Mouse (Mus musculus) B cell, adult 62 days (primary cell): ENCODE results near the gene Lgr6. TPM values are rescaled to one million over a fixed set of nuclear protein-coding genes. Genes with fewer than 3 reads are reported as not detected.

ENCODE experiments used
- total RNA-seq: library from RNA; stranded (reverse); gene quantifications from 4 replicates; pipeline ENCODE4 v1.2.4, GENCODE M21; 2023

The Lgr6 gene
- total RNA-seq: 0.12 to 0.21 TPM (median 0.17 TPM) in 3 of 4 replicates, not detected in the other

DNA sequence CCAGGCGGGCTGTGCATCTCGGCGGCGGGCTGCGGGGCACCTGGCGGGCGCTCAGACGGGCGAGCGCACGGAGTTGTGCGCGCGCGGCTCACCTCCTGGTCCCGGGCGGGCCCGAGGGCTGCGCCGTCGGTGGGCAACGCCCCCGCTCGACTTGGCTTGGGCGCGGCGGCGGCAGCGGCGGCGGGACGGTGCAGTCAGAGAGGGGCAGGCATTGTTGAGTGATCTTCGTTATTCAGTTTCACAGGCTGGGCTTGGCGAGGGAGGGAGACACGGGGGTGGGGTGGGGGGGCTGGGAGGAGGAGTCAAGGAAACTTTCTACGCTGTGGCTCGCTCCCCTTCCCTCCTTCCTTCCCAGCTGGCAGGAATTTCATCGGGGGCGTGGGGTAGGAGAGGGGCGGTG, at the start of gene Lgr6:
Gene Lgr6, minus strand, starts transcription at position 153 of the 400 bp plus-strand sequence.

GRCm38 (mm10) chr1:135146077-135146945, 41.2 kb upstream of the Lgr6 start, which contains the start of gene Arl8a:
Gene Arl8a (plus strand): TSS chr1:135146824.

GRCm38 (mm10) chr1:135132473-135132872, 27.4 kb upstream of the Lgr6 start, which contains the start of gene Ptpn7:
Gene Ptpn7 (plus strand): TSS chr1:135132700.

GRCm38 (mm10) chr1:134962053-134962803, 142.8 kb downstream of the Lgr6 start, which contains the start of gene Ube2t:
Gene Ube2t (plus strand): TSS chr1:134962565.

GRCm38 (mm10) chr1:134955637-134956176, 149.4 kb downstream of the Lgr6 start, which contains the start of gene Ppp1r12b:
Gene Ppp1r12b (minus strand): TSS chr1:134955942.

Other genes starting within 250 kb of the Lgr6 start
- gene Ppp1r12b, start 149.3 kb downstream of the Lgr6 start, total RNA-seq: 14.3 to 19.0 TPM (median 17.7 TPM) in 4 replicates
- gene Ube2t, start 142.7 kb downstream of the Lgr6 start, total RNA-seq: 10.6 to 13.1 TPM (median 11.8 TPM) in 4 replicates
- 35.6 to 43.0 TPM (median 42.2 TPM) in 4 replicates for gene Ptpn7, start 27.4 kb upstream of the Lgr6 start, total RNA-seq
- gene Arl8a, start 41.5 kb upstream of the Lgr6 start, total RNA-seq: 98.5 to 112 TPM (median 106 TPM) in 4 replicates
- gene Gpr37l1, start 62.4 kb upstream of the Lgr6 start, total RNA-seq: not detected in 4 replicates
- not detected in 4 replicates for gene Elf3, start 153.3 kb upstream of the Lgr6 start, total RNA-seq
- gene Rnpep, start 178.8 kb upstream of the Lgr6 start, total RNA-seq: 22.7 to 30.2 TPM (median 26.4 TPM) in 4 replicates
- 49.1 to 56.4 TPM (median 54.2 TPM) in 4 replicates for gene Timm17a, start 208.5 kb upstream of the Lgr6 start, total RNA-seq
- not detected in 4 replicates for gene Lmod1, start 219.5 kb upstream of the Lgr6 start, total RNA-seq